Mouse (Mus musculus) naive thymus-derived CD4-positive, alpha-beta T cell, adult 2 months (primary cell): ENCODE measurements around the gene Dupd1.

ENCODE experiments used
- DNase-seq: peaks from one replicate; pipeline ENCODE4 v3.0.0-alpha.2; 2011; ENCODE audit warnings: low read depth

Gene Dupd1

GRCm38 (mm10) chr14:21722021-21722698 is 7.8 kb upstream of the Dupd1 start:
- no peak for DNase-seq

- no peak for DNase-seq
Observed at GRCm38 (mm10) chr14:21720430-21721205, 6.2 kb upstream of the Dupd1 start.

- DNase-seq, result no peak
Observed at GRCm38 (mm10) chr14:21719646-21720383, 5.4 kb upstream of the Dupd1 start.

GRCm38 (mm10) chr14:21711231-21711630 is 3.1 kb downstream of the Dupd1 start:
- no peak for DNase-seq

GRCm38 (mm10) chr14:21709545-21709944 is 4.8 kb downstream of the Dupd1 start:
- DNase-seq, result no peak

- no peak for DNase-seq
Observed at GRCm38 (mm10) chr14:21706759-21707571, 7.4 kb downstream of the Dupd1 start.

GRCm38 (mm10) chr14:21705462-21705861 is 8.9 kb downstream of the Dupd1 start:
- DNase-seq, result no peak

GRCm38 (mm10) chr14:21703255-21703654 is 11.1 kb downstream of the Dupd1 start:
- no peak for DNase-seq

GRCm38 (mm10) chr14:21702691-21703090 is 11.7 kb downstream of the Dupd1 start:
- no peak for DNase-seq

GRCm38 (mm10) chr14:21696186-21696830 is 18.1 kb downstream of the Dupd1 start:
- no peak for DNase-seq

- DNase-seq, result no peak
Observed at GRCm38 (mm10) chr14:21695020-21695419, 19.4 kb downstream of the Dupd1 start.

GRCm38 (mm10) chr14:21691070-21691469 is 23.3 kb downstream of the Dupd1 start:
- no peak for DNase-seq

- DNase-seq, result no peak
Observed at GRCm38 (mm10) chr14:21686376-21687279, 27.7 kb downstream of the Dupd1 start.

- DNase-seq, result no peak
Observed at GRCm38 (mm10) chr14:21685411-21686146, 28.8 kb downstream of the Dupd1 start.

- no peak for DNase-seq
Observed at GRCm38 (mm10) chr14:21683834-21684233, 30.5 kb downstream of the Dupd1 start.

GRCm38 (mm10) chr14:21682681-21683129 is 31.7 kb downstream of the Dupd1 start:
- DNase-seq, result peak; percentile 76

GRCm38 (mm10) chr14:21679631-21680201 is 34.7 kb downstream of the Dupd1 start:
- DNase-seq, result no peak

- peak; percentile 68 for DNase-seq
Observed at GRCm38 (mm10) chr14:21678509-21679285, 35.7 kb downstream of the Dupd1 start.
